Mouse (Mus musculus): ENCODE data around the gene Sema4a. TPM values are rescaled to one million over a fixed set of nuclear protein-coding genes. Genes with fewer than 3 reads are reported as not detected.
A peak's percentile ranks its signal among the peaks of the same experiment; 100 is the strongest.
"Not testable (repeated sequence)": the region's sequence is repeated elsewhere in the genome, so short reads cannot be mapped to it uniquely, and the experiment has no call there.

The Sema4a gene
- total RNA-seq, 1 experiment from 2014 or later: 176 TPM

DNA sequence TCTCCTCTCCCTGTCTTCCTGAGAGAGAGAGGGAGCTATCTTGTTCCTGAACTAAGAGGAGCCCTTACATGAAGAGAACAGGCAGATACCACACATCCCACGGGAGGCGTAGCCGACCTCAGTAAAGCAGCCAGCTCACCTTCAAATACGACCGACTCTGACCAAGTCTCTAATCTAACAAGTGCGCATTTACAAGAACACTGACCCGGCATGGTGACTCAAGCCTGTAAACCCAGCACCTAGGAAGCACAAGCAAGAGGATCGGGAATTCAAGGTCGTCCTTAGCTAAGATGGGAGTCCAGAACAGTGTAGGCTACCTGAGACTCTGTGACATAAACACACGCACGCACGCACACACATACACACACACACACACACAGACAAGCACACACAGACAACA lies 18.5 kb downstream of the Sema4a start:
- ATAC-seq (ENCODE audit: extremely low read depth, insufficient number of reproducible peaks, low FRiP score, poor library complexity, severe bottlenecking): no peak

GRCm38 (mm10) chr3:88440500-88441381 lies 20.2 kb downstream of the Sema4a start:
- ATAC-seq (ENCODE audit: extremely low read depth, insufficient number of reproducible peaks, low FRiP score, poor library complexity, severe bottlenecking): peak; percentile 41

DNA sequence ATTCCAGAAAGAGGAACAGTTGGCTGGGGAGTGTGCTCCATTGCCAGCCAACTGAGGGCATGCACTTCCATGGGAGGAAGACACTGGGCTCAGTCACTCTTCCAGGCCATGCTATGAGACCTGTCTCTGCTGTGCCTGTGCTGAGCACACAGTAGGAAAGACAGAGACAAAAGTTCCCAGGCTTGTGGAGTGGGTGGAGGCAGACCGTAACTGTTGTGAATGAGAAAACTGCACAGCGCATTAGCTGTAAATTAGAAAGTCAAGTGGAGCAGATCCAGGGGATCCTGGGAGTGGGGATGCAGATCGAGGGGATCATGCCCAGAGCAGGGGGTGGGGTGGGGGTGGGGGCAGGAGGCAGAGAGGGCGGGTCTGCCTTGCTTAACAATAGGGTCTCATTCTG lies 21.4 kb downstream of the Sema4a start:
- ATAC-seq (ENCODE audit: extremely low read depth, insufficient number of reproducible peaks, low FRiP score, poor library complexity, severe bottlenecking): no peak

DNA sequence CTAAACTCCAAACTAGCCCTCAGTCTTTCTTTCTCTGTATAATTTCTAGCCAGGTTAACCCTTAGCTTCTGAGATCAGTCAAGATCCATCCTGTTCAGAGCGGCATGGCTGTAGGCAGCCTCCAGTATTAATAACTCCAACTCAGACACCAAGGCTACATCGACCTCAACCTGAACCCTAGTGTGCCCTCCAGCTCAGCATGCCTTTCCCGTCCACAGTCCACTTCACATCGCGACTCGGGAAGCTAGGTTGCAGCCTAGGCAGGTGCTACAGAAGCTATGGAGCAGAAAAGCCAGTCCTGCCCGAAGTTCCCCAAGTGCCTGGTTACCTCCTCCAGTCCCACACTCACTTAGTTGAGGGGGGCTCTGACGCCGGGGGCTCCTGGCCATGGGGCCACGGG lies 23.5 kb downstream of the Sema4a start:
- ATAC-seq (ENCODE audit: extremely low read depth, insufficient number of reproducible peaks, low FRiP score, poor library complexity, severe bottlenecking): no peak

- ATAC-seq (ENCODE audit: extremely low read depth, insufficient number of reproducible peaks, low FRiP score, poor library complexity, severe bottlenecking): no peak
Measured at GRCm38 (mm10) chr3:88436395-88437201, 24.4 kb downstream of the Sema4a start.

- no peak for ATAC-seq (ENCODE audit: extremely low read depth, insufficient number of reproducible peaks, low FRiP score, poor library complexity, severe bottlenecking)
Measured at GRCm38 (mm10) chr3:88435515-88435914, 25.5 kb downstream of the Sema4a start.

GRCm38 (mm10) chr3:88428639-88429038 lies 32.3 kb downstream of the Sema4a start:
- ATAC-seq (ENCODE audit: extremely low read depth, insufficient number of reproducible peaks, low FRiP score, poor library complexity, severe bottlenecking): not testable (repeated sequence)

DNA sequence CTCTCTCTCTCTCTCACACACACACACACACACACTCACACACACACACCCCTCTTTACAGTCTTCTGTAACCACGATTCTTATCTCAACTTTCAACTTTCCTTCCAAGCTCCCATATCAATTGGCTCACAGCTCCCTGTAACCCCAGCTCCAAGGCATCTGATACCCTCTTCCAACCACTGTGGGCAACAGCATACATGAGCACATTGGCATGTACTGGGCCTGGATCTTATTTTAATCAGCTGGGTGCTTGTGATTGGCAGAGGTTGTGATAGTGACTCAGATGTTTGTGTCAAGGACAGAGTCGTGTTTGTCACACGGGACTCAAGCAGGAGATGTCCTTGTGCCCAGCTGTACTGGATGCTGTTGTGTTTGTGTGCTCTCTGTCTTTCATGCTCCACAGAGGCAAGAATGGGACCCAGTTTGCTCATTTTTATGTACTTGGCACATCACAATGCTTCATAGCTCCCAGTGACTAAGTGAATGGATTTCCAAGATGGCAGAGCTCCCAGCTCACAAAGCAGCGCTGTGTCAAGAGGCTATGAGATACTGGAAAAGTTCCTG lies 33.6 kb downstream of the Sema4a start:
- ATAC-seq (ENCODE audit: extremely low read depth, insufficient number of reproducible peaks, low FRiP score, poor library complexity, severe bottlenecking): no peak

DNA sequence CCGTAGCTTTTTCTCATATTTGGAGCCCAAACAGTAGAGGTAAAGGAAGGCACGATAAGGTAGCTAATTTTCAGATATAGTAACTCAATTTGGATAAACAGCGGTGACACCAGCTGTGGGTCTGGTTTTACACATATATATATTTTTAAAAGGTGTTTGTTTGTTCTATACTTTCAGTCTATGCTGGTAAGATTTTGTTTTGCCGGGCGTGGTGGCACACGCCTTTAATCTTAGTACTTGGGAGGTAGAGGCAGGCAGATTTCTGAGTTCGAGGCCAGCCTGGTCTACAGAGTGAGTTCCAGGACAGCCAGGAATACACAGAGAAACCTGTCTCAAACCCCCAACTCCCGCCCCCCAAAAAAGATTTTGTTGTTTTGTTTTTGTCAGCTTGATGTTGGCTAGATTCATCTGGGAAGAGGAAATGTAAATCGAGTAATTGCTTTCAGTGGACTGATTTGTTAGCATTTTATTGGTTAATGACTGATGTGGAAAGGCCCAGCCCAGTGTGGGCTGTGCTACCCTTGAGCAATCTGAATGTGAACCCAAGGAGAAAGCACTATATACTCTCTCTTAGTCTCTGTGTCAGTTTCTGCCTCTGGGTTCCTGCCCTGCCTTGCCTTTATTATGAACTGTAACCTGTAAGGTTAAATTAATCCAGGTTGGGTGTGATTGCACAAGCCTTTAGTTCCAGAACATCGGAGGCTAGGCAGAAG lies 35.1 kb downstream of the Sema4a start:
- ATAC-seq (ENCODE audit: extremely low read depth, insufficient number of reproducible peaks, low FRiP score, poor library complexity, severe bottlenecking): no peak

DNA sequence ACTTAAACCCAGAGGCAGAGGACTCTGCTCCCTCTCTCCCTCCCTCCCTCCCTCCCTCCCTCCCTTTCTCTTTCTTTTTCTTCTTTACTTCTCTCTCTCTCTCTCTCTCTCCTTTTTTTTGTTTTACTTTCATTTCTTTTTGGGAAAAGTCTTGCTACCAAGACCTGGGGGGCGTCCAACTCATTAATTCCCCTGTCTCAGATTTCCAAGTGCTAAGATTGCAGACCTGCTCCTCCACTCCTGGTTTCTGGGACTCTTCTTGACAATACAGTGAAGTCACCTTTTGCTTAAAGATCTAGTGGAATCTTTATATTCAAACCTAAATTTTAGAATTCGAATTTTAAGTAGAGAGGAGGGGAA lies 35.7 kb downstream of the Sema4a start:
- ATAC-seq (ENCODE audit: extremely low read depth, insufficient number of reproducible peaks, low FRiP score, poor library complexity, severe bottlenecking): no peak

DNA sequence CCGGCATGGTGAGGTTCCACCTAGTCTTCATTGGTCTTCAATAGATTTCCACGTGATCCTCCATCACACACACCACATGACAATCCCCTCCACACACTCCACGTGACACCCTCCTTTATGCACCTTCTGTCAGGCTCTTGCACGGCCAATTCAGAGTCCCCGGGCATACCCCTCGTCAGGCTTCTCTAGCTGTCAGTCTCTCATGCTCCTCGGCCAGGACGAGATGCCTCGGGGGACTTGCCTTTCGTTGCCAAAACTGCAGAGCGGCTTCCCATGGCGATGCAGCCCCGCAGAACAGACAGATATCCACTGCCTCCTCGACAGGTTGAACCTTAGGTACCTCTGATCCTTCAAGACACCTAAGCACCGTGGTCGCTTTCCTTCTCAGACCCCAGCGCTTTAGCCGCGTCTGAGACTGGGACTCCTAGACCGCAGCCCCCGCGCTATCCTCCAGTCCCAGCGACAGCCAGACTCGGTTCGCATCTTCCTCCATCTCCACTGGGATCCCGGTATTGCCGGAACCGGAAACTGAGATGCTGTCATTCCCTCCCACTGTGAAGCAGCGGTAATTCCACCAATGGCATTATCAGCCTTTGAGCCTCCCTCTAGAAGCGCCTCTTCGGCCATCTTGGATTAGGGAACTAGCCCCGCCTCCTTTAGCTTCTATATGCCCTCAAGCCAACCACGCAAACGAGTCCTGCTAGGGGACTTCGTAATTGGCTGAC lies 36.2 kb downstream of the Sema4a start, which contains the start of gene Slc25a44:
TSS of gene Slc25a44 (minus strand) at position 535 of the 725 bp plus-strand sequence.
- peak; percentile 94 for ATAC-seq (ENCODE audit: extremely low read depth, insufficient number of reproducible peaks, low FRiP score, poor library complexity, severe bottlenecking)

- ATAC-seq (ENCODE audit: extremely low read depth, insufficient number of reproducible peaks, low FRiP score, poor library complexity, severe bottlenecking): peak; percentile 67
Measured at GRCm38 (mm10) chr3:88422020-88422720, 38.8 kb downstream of the Sema4a start.

DNA sequence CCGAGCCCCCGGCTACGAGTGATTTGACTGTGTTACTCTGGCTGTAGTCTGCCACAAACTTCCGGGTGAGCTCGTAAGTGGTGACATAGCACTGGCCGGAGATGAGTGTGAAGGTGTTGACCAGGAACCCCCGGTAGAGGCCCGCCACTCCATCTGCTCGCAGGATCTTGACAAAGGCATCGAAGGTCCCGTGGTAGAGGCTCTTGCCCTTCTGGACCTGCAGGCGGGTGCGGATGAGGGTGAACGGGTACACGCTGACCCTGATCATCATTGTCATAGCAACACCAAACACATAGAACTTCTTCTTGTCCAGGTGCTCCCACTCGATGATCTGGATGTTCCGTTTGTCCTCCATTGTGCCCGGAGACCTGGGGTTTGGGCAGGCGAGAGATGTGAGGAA lies 40.2 kb downstream of the Sema4a start:
- ATAC-seq (ENCODE audit: extremely low read depth, insufficient number of reproducible peaks, low FRiP score, poor library complexity, severe bottlenecking): no peak

GRCm38 (mm10) chr3:88418016-88418415 lies 43.0 kb downstream of the Sema4a start:
- no peak for ATAC-seq (ENCODE audit: extremely low read depth, insufficient number of reproducible peaks, low FRiP score, poor library complexity, severe bottlenecking)

DNA sequence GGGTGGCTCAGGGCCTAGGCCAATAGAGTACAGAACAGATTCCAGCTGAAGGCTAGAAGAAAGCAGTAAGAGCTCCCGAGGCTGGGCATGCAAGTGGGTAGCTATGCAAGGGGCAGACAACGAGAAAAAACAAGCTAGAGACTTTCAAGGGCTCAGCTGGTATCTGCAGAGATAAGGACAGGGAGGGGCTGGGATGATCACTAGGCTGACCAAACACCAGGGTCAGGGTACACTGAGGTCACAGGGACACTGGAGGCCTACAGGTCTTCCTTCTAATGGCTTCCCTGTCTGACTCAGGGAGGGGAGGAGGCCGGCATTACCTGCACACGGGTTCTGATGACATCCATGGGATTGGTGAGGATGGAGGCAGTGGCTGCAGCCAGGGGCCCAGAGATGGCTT lies 45.3 kb downstream of the Sema4a start:
- no peak for ATAC-seq (ENCODE audit: extremely low read depth, insufficient number of reproducible peaks, low FRiP score, poor library complexity, severe bottlenecking)

DNA sequence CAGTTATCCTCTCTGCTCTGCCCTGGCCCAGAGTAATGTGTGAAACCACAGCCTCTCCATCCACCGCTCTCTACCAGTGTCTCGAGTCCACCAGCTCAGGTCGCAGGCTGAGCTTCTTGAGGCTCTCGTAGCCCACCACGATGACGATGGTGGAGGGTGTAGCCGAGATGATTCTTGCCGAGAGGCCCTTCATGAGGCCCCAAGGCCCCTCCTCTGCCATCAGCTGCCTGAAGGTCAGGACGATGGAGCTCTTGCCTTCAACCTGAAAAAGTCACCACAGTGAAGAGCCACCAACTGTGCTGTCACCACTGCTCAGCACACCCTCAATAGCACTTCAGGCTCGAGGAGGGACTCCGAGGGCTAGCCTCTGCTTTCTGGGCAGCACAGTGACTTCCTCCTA lies 48.3 kb downstream of the Sema4a start:
- ATAC-seq (ENCODE audit: extremely low read depth, insufficient number of reproducible peaks, low FRiP score, poor library complexity, severe bottlenecking): no peak

DNA sequence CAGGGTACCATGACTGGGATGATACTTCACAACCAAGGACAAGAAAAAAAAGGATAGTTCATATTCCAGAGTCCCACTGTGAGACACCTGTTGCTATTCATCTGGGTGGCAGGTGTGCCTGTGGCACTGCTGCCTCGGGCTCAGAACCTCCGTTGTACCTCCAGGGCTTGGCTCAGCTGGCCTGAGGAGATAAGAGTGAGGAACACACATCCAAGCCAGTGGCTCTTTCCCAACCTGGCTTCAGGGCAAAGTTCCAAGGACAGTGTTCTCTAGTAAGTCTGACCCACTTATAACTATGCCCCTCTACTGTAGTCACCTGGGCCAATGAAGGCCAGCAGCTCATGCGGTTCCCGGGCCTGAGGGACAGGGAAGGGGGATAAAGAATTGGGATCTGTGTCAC lies 49.3 kb downstream of the Sema4a start:
- no peak for ATAC-seq (ENCODE audit: extremely low read depth, insufficient number of reproducible peaks, low FRiP score, poor library complexity, severe bottlenecking)

DNA sequence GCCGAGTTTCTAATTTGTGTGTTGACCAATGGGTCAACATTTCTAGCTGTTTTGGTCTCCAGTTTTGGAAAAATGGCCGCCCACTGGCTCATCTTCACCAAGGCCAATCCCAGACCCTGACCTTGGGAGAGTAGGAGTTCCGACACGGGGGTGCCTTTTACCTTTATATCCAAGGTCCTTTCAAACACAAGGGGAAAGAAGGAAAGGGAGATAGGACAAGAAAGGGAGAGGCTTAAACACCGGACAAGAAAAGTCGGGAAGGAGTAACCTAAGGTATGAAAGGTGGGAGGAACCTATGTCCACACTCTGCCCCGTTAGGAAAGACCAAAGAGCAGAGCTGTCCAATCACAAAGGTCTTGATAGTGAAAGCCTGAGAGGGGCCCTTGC lies 50.3 kb downstream of the Sema4a start:
- no peak for ATAC-seq (ENCODE audit: extremely low read depth, insufficient number of reproducible peaks, low FRiP score, poor library complexity, severe bottlenecking)
